ENCODE assay signal across 16 mouse cellular contexts in genomic region chrX:141385399-141386105, GRCm38 (mm10).
DNase-seq lines count a peak whose midpoint lies in the region; ATAC-seq and TF ChIP-seq lines count a peak whose summit lies in the region.
"Had no signal": no experiment of that assay in that cellular context is flagged by ENCODE, and none has a peak within 500 bp of the region (broad histone marks: within the 10 kb centered on the region; RNA-seq: fewer than 3 reads in every experiment).

No protein-coding gene starts in this region.

- H3K27ac ChIP-seq in heart, embryonic 11.5 days (ENCODE audit: low read depth, low read length), result 0 out of 2 replicates have a peak overlapping the region, but pooled peaks have one; percentile 41
- no peak overlapping the region for H3K27ac ChIP-seq in lung, embryonic 14.5 days (ENCODE audit: low read depth)
- no peak overlapping the region for H3K27ac ChIP-seq in neural tube, embryonic 14.5 days (ENCODE audit: low read depth, low read length)
- no peak overlapping the region for H3K27ac ChIP-seq in limb, embryonic 10.5 days
- H3K27ac ChIP-seq: embryonic facial prominence, embryonic 10.5 days; left cerebral cortex, adult 2 months; limb, embryonic 13.5 days had no signal

- H3K36me3 ChIP-seq in heart, embryonic 11.5 days (ENCODE audit: control insufficient read depth, insufficient read depth, low read length), result no peaks in the 10 kb centered on the region
- no peaks in the 10 kb centered on the region for H3K36me3 ChIP-seq in lung, embryonic 14.5 days (ENCODE audit: insufficient read depth)
- no peaks in the 10 kb centered on the region for H3K36me3 ChIP-seq in neural tube, embryonic 14.5 days (ENCODE audit: control insufficient read depth, insufficient read depth, low read length)
- no peaks in the 10 kb centered on the region for H3K36me3 ChIP-seq in limb, embryonic 10.5 days
- H3K36me3 ChIP-seq: embryonic facial prominence, embryonic 10.5 days; limb, embryonic 13.5 days had no signal

- WGBS in heart, embryonic 11.5 days (ENCODE audit: insufficient replicate concordance), result 35% methylated on average over 3 of the region's 3 CpGs
- whole genome bisulfite sequencing in lung, embryonic 14.5 days, result 62% methylated on average over 3 of the region's 3 CpGs
- WGBS in neural tube, embryonic 14.5 days, result 36% methylated on average over 3 of the region's 3 CpGs
- WGBS in limb, embryonic 10.5 days, result 88% methylated on average over 3 of the region's 3 CpGs

- no peaks in the 10 kb centered on the region for H3K27me3 ChIP-seq in heart, embryonic 11.5 days (ENCODE audit: control insufficient read depth, insufficient read depth, low read length)
- no peaks in the 10 kb centered on the region for H3K27me3 ChIP-seq in lung, embryonic 14.5 days (ENCODE audit: insufficient read depth, low read length)
- no peaks in the 10 kb centered on the region for H3K27me3 ChIP-seq in neural tube, embryonic 14.5 days (ENCODE audit: control insufficient read depth, insufficient read depth, low read length)
- H3K27me3 ChIP-seq in limb, embryonic 10.5 days (ENCODE audit: low read depth, poor library complexity, severe bottlenecking), result peaks cover 93% of the 10 kb centered on the region

- H3K4me1 ChIP-seq in heart, embryonic 11.5 days (ENCODE audit: control insufficient read depth, insufficient read depth, low read length), result no peaks in the 10 kb centered on the region
- H3K4me1 ChIP-seq in lung, embryonic 14.5 days (ENCODE audit: insufficient read depth), result no peaks in the 10 kb centered on the region
- no peaks in the 10 kb centered on the region for H3K4me1 ChIP-seq in neural tube, embryonic 14.5 days (ENCODE audit: control insufficient read depth, insufficient read depth, low read length)
- H3K4me1 ChIP-seq in limb, embryonic 10.5 days, result no peaks in the 10 kb centered on the region
- H3K4me1 ChIP-seq: embryonic facial prominence, embryonic 10.5 days; limb, embryonic 13.5 days had no signal

- TF ChIP-seq CTCF in lung, embryonic 14.5 days (IDR thresholded peaks at IDR 0.05; ENCODE audit: low read depth), result no peak

- H3K9ac ChIP-seq in heart, embryonic 11.5 days (ENCODE audit: low read depth, low read length), result no peak overlapping the region
- no peak overlapping the region for H3K9ac ChIP-seq in lung, embryonic 14.5 days
- H3K9ac ChIP-seq in neural tube, embryonic 14.5 days (replicated peaks; ENCODE audit: low read depth, low read length), result no peak overlapping the region
- H3K9ac ChIP-seq: limb, embryonic 13.5 days; liver, postnatal 0 days had no signal

- no peak for DNase-seq in heart, postnatal 36 days
- DNase-seq in lung, embryonic 14.5 days, result peak; percentile 19
- no peak for DNase-seq in lung, postnatal 10 days
- DNase-seq in testis, postnatal 14 days (ENCODE audit: low spot score), result peak; percentile 2
- no peak for DNase-seq in testis, postnatal 10 days (ENCODE audit: low spot score)
- no peak for DNase-seq in limb, embryonic 10.5 days (ENCODE audit: low spot score)
- DNase-seq: adrenal gland, postnatal 10 days; cerebellum, adult 9-10 months; liver, postnatal 0 days; right cerebral cortex, postnatal 4 days; thymus, postnatal 14 days had no signal

- intact Hi-C loops in heart, postnatal 36 days (cut with DNase I), result no loop called here

- H3K4me3 ChIP-seq in heart, embryonic 11.5 days (ENCODE audit: low read depth, low read length), result no peak overlapping the region
- H3K4me3 ChIP-seq in lung, embryonic 14.5 days (ENCODE audit: low read depth, low read length), result no peak overlapping the region
- no peak overlapping the region for H3K4me3 ChIP-seq in neural tube, embryonic 14.5 days (ENCODE audit: low read depth, low read length)
- H3K4me3 ChIP-seq in limb, embryonic 10.5 days, result no peak overlapping the region
- H3K4me3 ChIP-seq: embryonic facial prominence, embryonic 10.5 days; left cerebral cortex, adult 2 months; limb, embryonic 13.5 days had no signal

- no peak overlapping the region for H3K4me2 ChIP-seq in heart, embryonic 11.5 days
- no peak overlapping the region for H3K4me2 ChIP-seq in lung, embryonic 14.5 days
- H3K4me2 ChIP-seq in neural tube, embryonic 14.5 days (ENCODE audit: low read depth, low read length), result no peak overlapping the region
- H3K4me2 ChIP-seq: limb, embryonic 13.5 days had no signal

- ATAC-seq in heart, embryonic 11.5 days (replicated peaks; ENCODE audit: insufficient number of reproducible peaks, low FRiP score, low TSS enrichment), result no peak
- ATAC-seq in lung, embryonic 14.5 days (ENCODE audit: insufficient read depth), result no peak
- peak; percentile 60; the same call in 1 of the 2 replicates for ATAC-seq in neural tube, embryonic 14.5 days (ENCODE audit: low read depth)
- ATAC-seq: liver, postnatal 0 days had no signal

- H3K9me3 ChIP-seq in heart, embryonic 11.5 days (replicated peaks; ENCODE audit: control insufficient read depth, low read length), result no peaks in the 10 kb centered on the region
- no peaks in the 10 kb centered on the region for H3K9me3 ChIP-seq in lung, embryonic 14.5 days (ENCODE audit: low read depth, low read length)
- no peaks in the 10 kb centered on the region for H3K9me3 ChIP-seq in neural tube, embryonic 14.5 days (ENCODE audit: control insufficient read depth, low read length)
- no peaks in the 10 kb centered on the region for H3K9me3 ChIP-seq in limb, embryonic 10.5 days (replicated peaks)
- H3K9me3 ChIP-seq: embryonic facial prominence, embryonic 10.5 days; limb, embryonic 13.5 days had no signal

Comparison
In these comparisons a context has a peak if more than half of its experiments do, and no peak if none do; other contexts are left out.
1. DNase-seq: peak in lung, embryonic 14.5 days (single experiment) and testis, postnatal 14 days (single experiment); none in heart, postnatal 36 days (0 of 2), lung, postnatal 10 days (single experiment), testis, postnatal 10 days (single experiment) and limb, embryonic 10.5 days (single experiment).